Mouse (Mus musculus) G1E (cell line): ENCODE results near the gene Mybph. TPM values are rescaled to one million over a fixed set of nuclear protein-coding genes. Genes with fewer than 3 reads are reported as not detected.

Experiments used
- ATAC-seq: 2 replicates; pipeline ENCODE4 v1.8.0; 2016; ENCODE audit warnings: mild to moderate bottlenecking; ENCODE audit not compliant: insufficient number of reproducible peaks, poor library complexity, low FRiP score, severe bottlenecking; ENCODE audit errors: extremely low read depth
- DNase-seq: peaks from one replicate; pipeline ENCODE4 v3.0.0; 2012; ENCODE audit warnings: low spot score
- H3K27me3 ChIP-seq: 2 replicates; pipeline ENCODE4 v1.6.1; 2012; ENCODE audit warnings: mild to moderate bottlenecking, low read length, inconsistent platforms; ENCODE audit not compliant: insufficient read depth
- H3K36me3 ChIP-seq: replicated peaks from 2 replicates; pipeline ENCODE3; 2012; ENCODE audit warnings: mild to moderate bottlenecking, inconsistent platforms
- H3K4me1 ChIP-seq: 2 replicates; pipeline ENCODE4 v1.6.1; 2012; ENCODE audit warnings: low read depth, low read length, inconsistent platforms, mixed read lengths; ENCODE audit not compliant: insufficient read depth
- H3K4me3 ChIP-seq: 2 replicates; pipeline ENCODE4 v1.5.1; 2012; ENCODE audit warnings: low read depth, mild to moderate bottlenecking, inconsistent platforms, low read length, moderate library complexity, mixed read lengths
- H3K9me3 ChIP-seq: replicated peaks from 2 replicates; pipeline ENCODE4 v1.6.1; 2012; ENCODE audit warnings: inconsistent platforms
- CTCF ChIP-seq: IDR thresholded peaks from 2 replicates; pipeline ENCODE4 v1.5.1; 2012; ENCODE audit warnings: low read depth, low read length, inconsistent platforms, mixed read lengths
- GATA1 ChIP-seq: IDR thresholded peaks from 2 replicates; pipeline ENCODE4 v1.6.1; 2012; ENCODE audit warnings: borderline replicate concordance, low read length, inconsistent platforms, mixed read lengths
- GATA2 ChIP-seq: IDR thresholded peaks from 2 replicates; pipeline ENCODE4 v1.6.1; 2012; ENCODE audit warnings: low read depth, low read length, inconsistent platforms, borderline replicate concordance
- POLR2AphosphoS5 ChIP-seq: IDR thresholded peaks from 2 replicates; pipeline ENCODE4 v1.6.1; 2012; ENCODE audit warnings: low read depth, low read length, inconsistent platforms; ENCODE audit not compliant: insufficient replicate concordance
- TAL1 ChIP-seq: conservative IDR thresholded peaks from 2 replicates; pipeline ENCODE4 v1.6.1; 2012; ENCODE audit warnings: low read depth, low read length, inconsistent platforms, mixed read lengths
- polyA plus RNA-seq: library from polyadenylated mRNA; stranded (reverse); fragments of >175 nt; gene quantifications from 2 replicates; pipeline ENCODE4 v1.2.3, GENCODE M21; 2012
- total RNA-seq, 2 experiments: library from RNA; stranded (forward) in 1 of 2; stranded (reverse) in 1 of 2; fragments of 200-1000 nt in 1 of 2; fragments of >200 nt in 1 of 2; fragmentation: Nextera tagmentation in 1 of 2; gene quantifications; 2 replicates each; pipeline ENCODE4 v1.2.3; 2014 to 2017

The Mybph gene
- total and polyA plus RNA-seq, 3 experiments, result 0.05 TPM; not detected in 2

GRCm38 (mm10) chr1:134219608-134220007 lies 26.4 kb downstream of the Mybph start:
- no peak for DNase-seq
- Histone ChIP-seq H3K4me1 (peaks cover 10% of the 10 kb centered on the region; the same call in 1 of the 2 replicates), H3K27me3 (peaks cover 53% of the 10 kb centered on the region), H3K36me3 (no peaks in the 10 kb centered on the region), H3K4me3 (no peak overlapping the region), H3K9me3 (no peaks in the 10 kb centered on the region)
- ATAC-seq, result no peak
- TF ChIP-seq GATA2 (no peak), CTCF (no peak), GATA1 (no peak), POLR2AphosphoS5 (no peak), TAL1 (no peak)

GRCm38 (mm10) chr1:134221172-134221571 lies 27.9 kb downstream of the Mybph start:
- peaks cover 53% of the 10 kb centered on the region for H3K27me3 ChIP-seq
- no peak for DNase-seq
- H3K36me3 ChIP-seq, result no peaks in the 10 kb centered on the region
- peaks cover 13% of the 10 kb centered on the region for H3K4me1 ChIP-seq
- H3K4me3 ChIP-seq, result no peak overlapping the region
- TF ChIP-seq POLR2AphosphoS5 (no peak), CTCF (no peak), TAL1 (no peak), GATA2 (no peak), GATA1 (no peak)
- ATAC-seq, result no peak
- no peaks in the 10 kb centered on the region for H3K9me3 ChIP-seq

- Histone ChIP-seq H3K27me3 (peaks cover 50% of the 10 kb centered on the region), H3K4me1 (peaks cover 24% of the 10 kb centered on the region), H3K4me3 (no peak overlapping the region), H3K9me3 (no peaks in the 10 kb centered on the region), H3K36me3 (no peaks in the 10 kb centered on the region)
- ATAC-seq, result no peak
- no peak for DNase-seq
- TF ChIP-seq GATA2, result no peak
- no peak for TF ChIP-seq GATA1
- no peak for TF ChIP-seq TAL1
- no peak for TF ChIP-seq POLR2AphosphoS5
- no peak for TF ChIP-seq CTCF
Observed at GRCm38 (mm10) chr1:134222122-134223055, 29.1 kb downstream of the Mybph start.

GRCm38 (mm10) chr1:134224649-134225227 lies 31.5 kb downstream of the Mybph start:
- DNase-seq (no peak), ATAC-seq (no peak)
- Histone ChIP-seq H3K27me3 (peaks cover 41% of the 10 kb centered on the region), H3K4me1 (peaks cover 28% of the 10 kb centered on the region), H3K36me3 (no peaks in the 10 kb centered on the region), H3K4me3 (no peak overlapping the region), H3K9me3 (no peaks in the 10 kb centered on the region)
- TF ChIP-seq CTCF, result no peak
- no peak for TF ChIP-seq GATA2
- no peak for TF ChIP-seq POLR2AphosphoS5
- no peak for TF ChIP-seq GATA1
- no peak for TF ChIP-seq TAL1

GRCm38 (mm10) chr1:134225375-134225774 lies 32.1 kb downstream of the Mybph start:
- Histone ChIP-seq H3K4me1 (peaks cover 28% of the 10 kb centered on the region), H3K4me3 (no peak overlapping the region), H3K27me3 (peaks cover 45% of the 10 kb centered on the region), H3K36me3 (no peaks in the 10 kb centered on the region), H3K9me3 (no peaks in the 10 kb centered on the region)
- no peak for DNase-seq
- TF ChIP-seq GATA2, result no peak
- no peak for TF ChIP-seq TAL1
- no peak for TF ChIP-seq CTCF
- TF ChIP-seq GATA1, result no peak
- TF ChIP-seq POLR2AphosphoS5, result no peak
- ATAC-seq, result no peak

- no peak overlapping the region for H3K4me3 ChIP-seq
- ATAC-seq (peak; percentile 52; the same call in 1 of the 2 replicates), DNase-seq (no peak)
- TF ChIP-seq CTCF (no peak), GATA2 (no peak), TAL1 (no peak), GATA1 (no peak)
- peaks cover 45% of the 10 kb centered on the region for H3K27me3 ChIP-seq
- H3K9me3 ChIP-seq, result no peaks in the 10 kb centered on the region
- peaks cover 37% of the 10 kb centered on the region for H3K4me1 ChIP-seq
- H3K36me3 ChIP-seq, result no peaks in the 10 kb centered on the region
Observed at GRCm38 (mm10) chr1:134226739-134227138, 33.5 kb downstream of the Mybph start.
